Mouse (Mus musculus) thymus, postnatal 10 days (tissue): ENCODE measurements around the gene Angptl4.

Experiments used
- DNase-seq, 2 experiments: peaks; one replicate each; pipeline ENCODE4 v3.0.0; 2021; ENCODE audit warnings: low spot score in 2 of 2

Angptl4 gene

DNA sequence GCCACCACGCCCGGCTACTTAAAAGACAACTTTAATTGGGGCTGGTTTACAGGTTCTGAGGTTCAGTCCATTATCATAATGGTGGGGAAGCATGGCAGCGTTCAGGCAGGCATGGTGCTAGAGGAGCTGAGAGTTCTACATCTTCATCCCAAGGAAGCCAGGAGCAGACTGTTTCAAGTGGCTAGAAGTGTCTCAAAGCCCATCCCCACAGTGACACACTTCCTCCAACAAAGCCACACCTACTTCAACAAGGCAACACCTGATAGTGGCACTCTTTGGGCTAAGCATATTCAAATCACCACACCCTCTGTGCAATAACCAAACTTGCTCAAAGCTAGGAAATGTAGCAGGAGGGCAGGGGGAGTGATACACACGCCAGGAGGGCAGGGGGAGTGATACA is 22.6 kb upstream of the Angptl4 start:
- no peak for DNase-seq

DNA sequence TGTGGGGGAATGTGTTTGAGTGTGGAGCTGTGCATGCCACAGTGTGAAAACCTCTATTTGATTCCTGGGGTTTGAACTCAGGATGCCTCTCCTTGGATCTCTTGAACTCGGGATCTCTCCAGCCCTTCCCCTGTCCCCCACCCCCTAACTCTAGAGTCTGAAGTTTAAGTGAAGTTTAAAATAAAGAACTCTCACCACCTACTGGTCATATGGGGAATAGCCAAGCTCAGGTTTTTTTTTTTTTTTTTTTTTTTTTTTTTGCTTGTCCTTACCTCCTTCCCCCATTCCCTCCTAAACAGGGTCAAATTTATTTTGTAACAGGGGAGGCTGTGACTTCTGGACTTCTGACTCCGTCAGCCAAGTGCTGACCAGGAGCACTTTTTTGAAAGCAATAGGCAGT is 20.6 kb upstream of the Angptl4 start:
- DNase-seq = no peak

DNA sequence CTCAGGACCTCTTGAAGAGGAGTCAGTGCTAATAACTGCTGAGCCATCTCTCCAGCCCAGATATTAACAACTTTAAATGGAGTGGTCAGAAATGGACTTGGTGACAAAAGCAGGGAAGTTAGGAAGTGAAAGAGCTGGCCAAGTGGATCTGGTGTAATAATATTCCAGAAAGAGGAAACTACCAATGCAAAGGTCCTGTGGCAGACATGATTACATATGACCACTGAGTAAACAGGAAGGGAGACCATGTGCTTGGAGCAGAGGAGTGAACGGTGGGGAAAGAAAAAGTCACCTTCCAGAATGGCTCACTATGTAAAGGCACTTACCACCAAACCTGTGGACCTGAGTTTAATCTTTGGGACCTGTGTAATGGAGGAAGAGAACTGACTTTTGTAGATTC is 17.6 kb upstream of the Angptl4 start:
- no peak for DNase-seq

DNA sequence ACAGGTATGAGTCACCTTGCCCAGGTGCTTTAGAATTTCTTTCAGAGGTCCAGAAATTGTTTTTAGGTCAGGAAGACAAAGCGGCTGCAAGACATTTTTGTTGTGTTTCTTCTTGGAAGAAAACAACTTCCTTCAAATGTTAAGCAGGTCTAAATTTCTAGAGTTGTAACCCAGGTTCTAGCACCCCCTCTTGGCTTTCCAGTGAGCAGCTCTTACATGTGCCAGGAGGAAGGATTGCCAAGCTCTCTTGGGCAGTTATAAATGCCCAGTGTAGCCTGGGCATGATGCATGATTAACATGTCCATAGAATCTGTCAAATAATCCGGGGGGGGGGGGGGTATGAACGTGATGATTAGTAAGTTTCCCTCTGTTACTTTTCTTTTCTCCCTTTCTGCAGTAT is 16.7 kb upstream of the Angptl4 start:
- no peak for DNase-seq

DNA sequence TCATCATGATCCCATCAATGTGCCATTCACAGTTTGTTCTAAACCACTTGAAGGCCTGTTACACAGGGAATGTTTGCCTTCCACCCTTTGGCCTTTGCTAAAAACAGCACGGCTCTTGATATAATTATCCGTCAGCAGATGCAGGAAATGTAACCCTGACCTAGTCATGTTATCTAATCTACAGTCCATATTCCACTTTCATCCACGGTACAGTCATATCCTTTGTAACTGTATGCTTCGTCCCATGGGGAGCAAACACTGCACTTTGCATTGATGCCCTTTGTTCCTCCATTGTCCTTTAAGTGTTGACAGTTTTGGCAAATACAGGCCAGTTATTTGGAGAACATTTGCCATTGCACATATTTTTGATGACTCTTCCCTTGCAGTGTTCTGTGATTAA is 7.1 kb upstream of the Angptl4 start:
- DNase-seq = no peak

- DNase-seq = no peak
Observed at GRCm38 (mm10) chr17:33786375-33786774, 4.7 kb upstream of the Angptl4 start.

GRCm38 (mm10) chr17:33784939-33785338 is 3.3 kb upstream of the Angptl4 start:
- DNase-seq = no peak

GRCm38 (mm10) chr17:33783408-33783807 is 1.8 kb upstream of the Angptl4 start:
- no peak for DNase-seq

GRCm38 (mm10) chr17:33782067-33782466 is 437 bp upstream of the Angptl4 start:
- DNase-seq = no peak

DNA sequence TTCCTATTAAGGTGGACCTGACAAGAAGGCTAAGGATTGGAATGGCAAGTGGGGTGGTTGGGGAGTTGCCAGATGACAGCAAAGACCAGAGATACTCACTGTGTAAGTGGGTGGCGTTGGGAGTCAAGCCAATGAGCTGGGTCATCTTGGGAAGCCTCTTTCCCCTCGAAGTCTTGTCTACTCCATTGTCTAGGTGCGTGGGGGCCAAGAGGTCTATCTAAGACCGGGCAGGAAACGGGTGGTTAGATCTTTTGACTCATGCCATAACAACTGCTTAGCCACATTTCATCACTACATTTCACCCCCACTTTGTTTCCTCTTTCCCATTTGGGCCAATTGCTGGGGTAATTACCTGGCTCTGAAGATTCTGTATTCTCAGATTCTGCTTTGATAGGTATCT is 1.2 kb downstream of the Angptl4 start:
- DNase-seq = no peak

DNA sequence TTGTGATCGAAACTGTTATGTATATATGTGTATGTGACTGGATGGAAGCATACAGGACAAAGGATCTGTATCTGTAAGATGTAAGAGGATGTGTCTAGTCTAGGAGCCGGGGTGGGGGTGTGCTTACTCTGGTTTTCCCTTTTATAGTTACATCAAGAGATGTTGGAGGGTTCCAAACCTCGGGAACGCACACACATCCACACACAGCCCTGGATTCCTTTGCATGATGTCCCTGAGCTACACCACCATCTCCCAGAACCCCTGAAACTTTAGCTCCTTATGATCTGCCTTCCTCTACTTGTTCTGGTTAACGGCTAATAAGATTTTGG is 1.7 kb downstream of the Angptl4 start:
- DNase-seq = no peak

DNA sequence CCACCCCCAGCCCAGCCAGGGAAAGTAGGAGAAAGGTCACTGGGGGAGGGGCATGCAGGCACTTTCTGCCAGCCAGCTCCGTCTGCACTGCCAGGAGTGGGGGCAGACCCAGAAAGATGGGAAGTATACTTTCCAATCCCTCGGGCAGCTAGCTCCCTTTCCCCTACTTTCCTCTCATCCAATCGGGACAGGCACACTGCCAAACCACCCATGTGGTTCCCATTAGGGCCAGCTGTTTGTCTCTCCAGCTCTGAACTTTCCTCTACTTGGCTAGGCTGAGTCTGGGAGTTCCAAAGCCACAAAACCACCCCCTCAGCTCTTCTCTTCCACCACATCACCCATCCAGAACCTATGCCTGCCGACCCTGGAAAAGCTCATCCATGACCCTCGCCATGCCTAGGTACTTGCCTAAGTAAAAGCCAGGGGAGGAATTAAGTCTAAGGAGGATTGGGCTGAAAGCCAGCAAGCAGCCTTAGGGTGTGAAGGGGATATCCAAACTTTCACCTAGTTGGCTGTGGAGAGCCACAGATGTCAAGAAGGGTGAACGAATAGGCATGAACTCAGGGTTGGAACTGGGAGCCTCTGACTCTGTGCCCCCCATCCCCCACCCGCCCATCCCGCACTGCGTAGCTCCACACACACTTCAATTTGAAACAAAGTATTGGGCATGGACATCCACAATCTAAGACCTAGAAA is 2.2 kb downstream of the Angptl4 start:
- no peak for DNase-seq

DNA sequence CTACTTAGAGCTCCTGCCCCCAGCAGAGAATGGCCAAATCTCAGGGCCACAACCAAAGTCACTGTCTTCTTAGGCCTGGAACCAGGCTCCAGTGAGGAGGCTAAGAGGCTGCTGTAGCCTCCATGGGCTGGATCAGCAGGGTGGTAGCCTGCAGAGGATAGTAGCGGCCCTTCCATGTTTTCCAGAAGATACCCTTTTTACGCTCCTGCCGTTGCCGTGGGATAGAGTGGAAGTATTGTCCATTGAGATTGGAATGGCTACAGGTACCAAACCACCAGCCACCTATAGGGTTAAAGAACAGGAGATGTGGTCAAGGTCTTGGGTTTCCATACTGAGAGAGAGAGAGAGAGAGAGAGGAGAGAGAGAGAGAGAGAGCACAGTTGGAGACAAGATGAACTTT is 6.3 kb downstream of the Angptl4 start:
- DNase-seq = no peak

DNA sequence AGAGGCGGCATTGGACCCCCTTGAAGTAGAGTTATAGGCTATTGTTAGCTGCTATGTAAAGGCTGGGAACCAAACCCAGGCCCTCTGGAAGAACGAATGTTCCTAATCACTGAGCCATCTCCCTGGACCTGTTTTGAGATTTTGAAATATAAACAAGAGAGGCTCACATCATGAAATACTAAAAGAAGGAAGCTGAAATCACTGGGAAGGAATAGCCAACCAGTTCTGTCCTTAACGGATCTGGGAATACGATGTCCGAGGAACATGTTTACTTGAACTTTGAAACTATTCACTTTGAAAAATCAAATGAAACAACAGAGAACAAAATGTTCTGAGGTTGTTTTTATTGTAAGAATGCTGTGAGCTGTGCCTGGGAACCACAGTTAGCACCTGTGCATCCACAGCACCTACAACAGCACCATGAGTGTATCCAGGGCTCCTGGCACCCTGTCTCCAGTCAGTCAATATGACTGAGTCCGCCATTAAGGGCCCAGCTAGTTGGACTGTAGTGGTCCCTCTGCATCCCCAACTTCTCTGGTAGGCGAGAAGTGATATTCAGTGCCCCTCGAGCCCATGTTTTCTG is 7.0 kb downstream of the Angptl4 start:
- no peak for DNase-seq

DNA sequence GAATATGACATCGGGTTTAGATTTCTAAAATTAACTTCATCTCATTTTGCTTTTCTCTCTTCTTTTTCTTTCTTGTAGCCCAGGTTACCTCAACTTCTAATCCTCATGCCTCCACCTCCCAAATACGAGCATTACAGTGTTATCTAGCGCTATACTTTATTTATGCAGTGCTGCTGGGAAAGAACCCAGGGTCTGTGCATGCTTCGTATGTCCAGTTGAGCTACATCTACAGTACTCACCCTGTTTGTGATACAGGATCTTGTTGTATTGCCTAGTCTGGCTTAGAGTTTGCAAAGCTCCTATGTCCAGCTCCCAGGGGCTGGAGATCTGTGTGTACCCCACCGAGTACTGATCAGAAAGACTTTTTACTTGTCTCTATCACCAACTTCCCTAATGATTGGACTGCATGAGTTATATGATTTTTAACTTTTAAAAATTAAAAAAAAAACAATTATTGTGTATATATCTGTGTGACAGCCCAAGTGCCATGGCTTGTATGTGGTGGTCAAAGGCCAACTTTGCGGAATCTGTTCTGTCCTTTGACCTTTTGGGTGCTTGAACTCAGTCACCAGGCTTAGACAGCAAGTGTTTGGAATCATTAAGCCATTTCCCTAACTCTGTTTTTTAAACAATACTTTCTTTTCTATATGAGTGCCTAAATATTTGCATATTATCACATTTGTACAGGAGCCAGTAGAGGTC is 7.6 kb downstream of the Angptl4 start:
- no peak for DNase-seq

DNA sequence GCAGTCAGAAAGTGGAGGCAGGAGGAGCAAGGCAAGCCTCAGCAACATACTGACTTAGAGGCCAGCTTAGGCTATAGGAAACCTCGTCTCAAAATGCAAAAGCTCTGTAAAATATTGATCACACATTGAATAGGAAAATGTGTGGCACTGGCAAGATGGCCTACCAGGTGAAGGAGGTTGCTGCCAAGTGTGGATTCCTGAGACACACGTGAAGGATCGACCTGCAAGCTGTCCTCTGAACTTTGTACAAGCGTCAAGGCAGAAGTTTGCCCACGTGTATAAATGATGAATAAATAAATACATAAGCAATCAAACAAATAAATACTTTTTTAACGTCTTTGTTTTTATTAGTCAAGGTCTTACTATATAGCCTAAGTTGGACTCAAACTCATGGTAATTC is 8.2 kb downstream of the Angptl4 start:
- no peak for DNase-seq

GRCm38 (mm10) chr17:33771617-33772016 is 10.0 kb downstream of the Angptl4 start:
- DNase-seq = no peak

DNA sequence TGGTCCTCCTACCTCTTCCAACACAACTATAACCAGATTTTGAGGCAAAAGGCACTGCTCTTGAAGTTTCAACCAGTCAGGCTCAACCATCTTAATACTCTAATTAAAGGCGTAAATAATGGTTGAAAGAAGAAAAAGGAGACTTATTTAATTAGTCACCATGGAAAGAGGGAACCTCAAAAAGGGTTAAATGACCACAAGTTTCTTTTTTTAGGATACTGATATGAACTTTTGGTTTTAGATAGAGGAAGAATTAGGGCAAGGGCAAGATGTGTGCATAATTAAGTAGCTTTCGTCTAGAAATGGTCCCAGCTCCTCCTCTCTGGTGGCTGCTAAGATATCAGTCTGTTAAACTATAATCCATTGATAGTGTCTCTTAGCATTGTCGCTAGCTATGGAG is 15.2 kb downstream of the Angptl4 start:
- no peak for DNase-seq

DNA sequence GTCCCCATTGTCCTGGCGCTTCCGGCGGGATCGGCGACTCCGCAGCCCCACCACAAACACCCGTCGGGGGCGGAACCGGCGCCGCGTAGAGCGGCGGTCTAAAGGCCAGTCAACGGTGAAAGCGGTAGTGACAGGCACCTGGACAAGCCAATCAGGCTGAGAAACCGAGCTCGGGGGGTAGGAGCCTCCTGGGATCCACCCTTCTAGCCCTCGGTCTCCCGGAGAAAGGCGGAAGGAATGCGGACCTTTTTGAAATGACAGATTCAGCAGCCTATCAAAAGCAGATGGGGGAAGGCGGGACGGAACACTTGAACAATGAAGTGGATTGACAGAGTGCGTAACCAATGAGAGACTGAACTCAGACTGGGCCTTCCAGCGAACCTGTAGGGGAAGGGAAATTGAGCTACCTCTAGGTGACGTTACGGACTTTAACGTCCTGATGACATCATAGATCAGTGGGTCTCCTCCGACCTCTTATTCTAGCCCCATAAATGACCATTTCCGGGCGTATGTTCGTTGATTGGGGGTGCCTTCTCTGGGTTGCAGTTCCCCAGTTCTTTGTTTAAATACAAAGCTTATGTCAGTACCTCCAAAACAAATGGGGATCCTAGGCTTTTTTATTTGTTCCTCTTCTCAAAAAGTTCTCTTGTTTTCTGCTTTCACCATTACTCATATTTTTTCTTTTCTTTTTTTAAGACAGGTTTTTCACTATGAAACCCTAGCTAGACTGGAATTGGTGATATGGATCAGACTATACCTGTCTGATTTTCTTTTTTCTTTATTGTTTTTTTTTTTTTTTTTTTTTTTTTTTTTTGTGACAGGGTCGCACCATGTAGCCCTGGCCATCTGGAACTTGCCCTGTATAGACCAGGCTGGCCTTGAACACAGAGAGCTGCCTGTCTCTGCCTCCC is 21.1 kb downstream of the Angptl4 start, which contains the start of gene Rab11b:
Rab11b (minus strand) TSS at position 276 of the 911 bp plus-strand sequence.
- DNase-seq = peak; percentile 99 to 100

GRCm38 (mm10) chr17:33759767-33760254 is 21.8 kb downstream of the Angptl4 start:
- peak; percentile 95 to 96 for DNase-seq

- DNase-seq = no peak
Observed at GRCm38 (mm10) chr17:33757231-33757630, 24.4 kb downstream of the Angptl4 start.
